Mouse (Mus musculus) inflammation-experienced regulatory T-cells (primary cell): ENCODE results near the gene 5031439G07Rik. TPM values are rescaled to one million over a fixed set of nuclear protein-coding genes. Genes with fewer than 3 reads are reported as not detected.

Experiments used
- polyA plus RNA-seq, 2 experiments: library from polyadenylated mRNA; unstranded; fragments of 100-300 nt; shearing (Covaris generic); gene quantifications; one replicate each; pipeline ENCODE4 v1.2.1; 2017

Gene 5031439G07Rik
- polyA plus RNA-seq = 10 to 100 TPM; 12.3 to 14.7 TPM

GRCm38 (mm10) chr15:84987874-84988825 is at the start of gene 5031439G07Rik:
5031439G07Rik (minus strand) TSS chr15:84988551.

GRCm38 (mm10) chr15:85028648-85029047 is 40.3 kb upstream of the 5031439G07Rik start, which contains the start of gene Fam118a:
Fam118a (plus strand) TSS chr15:85028948.

GRCm38 (mm10) chr15:85016951-85017664 is 28.8 kb upstream of the 5031439G07Rik start, which contains the start of gene Upk3a:
Upk3a (plus strand) TSS chr15:85017141.

GRCm38 (mm10) chr15:84922884-84923507 is 65.4 kb downstream of the 5031439G07Rik start, which contains the start of gene Nup50:
Nup50 (plus strand) TSS chr15:84923411.

GRCm38 (mm10) chr15:84919938-84920337 is 68.4 kb downstream of the 5031439G07Rik start, which contains the start of gene Gm29666:
Gm29666 (minus strand) TSS chr15:84920038.

Other genes starting within 250 kb of the 5031439G07Rik start
- gene Phf21b, start 132.5 kb downstream of the 5031439G07Rik start, polyA plus RNA-seq = 1 to 10 TPM; 1.5 to 2.1 TPM
- gene Gm29666, start 68.5 kb downstream of the 5031439G07Rik start, polyA plus RNA-seq = under 1 TPM; 0.33 to 0.54 TPM
- gene Nup50, start 65.1 kb downstream of the 5031439G07Rik start, polyA plus RNA-seq = 10 to 100 TPM; 41.7 to 55.2 TPM
- gene Upk3a, start 28.6 kb upstream of the 5031439G07Rik start, polyA plus RNA-seq = not detected
- gene Fam118a, start 40.4 kb upstream of the 5031439G07Rik start, polyA plus RNA-seq = 10 to 100 TPM; 37.8 to 49.3 TPM
- under 1 TPM in 1 of 2 experiments, not detected in 1; 0.38 TPM for gene Smc1b, start 143.4 kb upstream of the 5031439G07Rik start, polyA plus RNA-seq
- gene Ribc2, start 143.5 kb upstream of the 5031439G07Rik start, polyA plus RNA-seq = not detected
- 1 to 10 TPM in 1 of 2 experiments, under 1 TPM in 1; 0.07 to 2.4 TPM for gene Fbln1, start 217.4 kb upstream of the 5031439G07Rik start, polyA plus RNA-seq